Mouse (Mus musculus) ES-Bruce4 (cell line): ENCODE measurements around the gene Egfr. TPM values are rescaled to one million over a fixed set of nuclear protein-coding genes. Genes with fewer than 3 reads are reported as not detected.

ENCODE experiments used
- H3K27ac ChIP-seq: 2 replicates; pipeline ENCODE4 v1.5.1; 2012; ENCODE audit warnings: low read length, inconsistent platforms; ENCODE audit not compliant: insufficient read depth
- H3K27me3 ChIP-seq: 2 replicates; pipeline ENCODE4 v1.6.1; 2012; ENCODE audit warnings: mild to moderate bottlenecking, low read length, inconsistent platforms; ENCODE audit not compliant: control insufficient read depth, poor library complexity, insufficient read depth, severe bottlenecking
- H3K36me3 ChIP-seq: 2 replicates; pipeline ENCODE4 v1.6.1; 2012; ENCODE audit warnings: inconsistent platforms, mild to moderate bottlenecking, low read length, moderate library complexity; ENCODE audit not compliant: control insufficient read depth, poor library complexity, insufficient read depth, severe bottlenecking
- H3K4me1 ChIP-seq: one replicate; pipeline ENCODE4 v1.8.1; 2011; ENCODE audit warnings: low read length; ENCODE audit not compliant: control insufficient read depth, insufficient read depth
- H3K4me3 ChIP-seq: 2 replicates; pipeline ENCODE4 v1.5.1; 2011; ENCODE audit warnings: low read depth, mild to moderate bottlenecking, low read length
- H3K9ac ChIP-seq: 2 replicates; pipeline ENCODE4 v1.6.1; 2012; ENCODE audit warnings: low read depth, mild to moderate bottlenecking, inconsistent platforms; ENCODE audit not compliant: poor library complexity, severe bottlenecking
- H3K9me3 ChIP-seq: replicated peaks from 2 replicates; pipeline ENCODE4 v1.6.1; 2012; ENCODE audit warnings: mild to moderate bottlenecking, low read length, inconsistent platforms; ENCODE audit not compliant: control insufficient read depth, poor library complexity, insufficient read depth, severe bottlenecking
- CTCF ChIP-seq: IDR thresholded peaks from one replicate; pipeline ENCODE4 v1.8.1; 2011; ENCODE audit warnings: low read depth, low read length
- EP300 ChIP-seq: IDR thresholded peaks from 2 replicates; pipeline ENCODE4 v1.6.1; 2011; ENCODE audit warnings: low read depth, low read length; ENCODE audit not compliant: insufficient read depth
- POLR2A ChIP-seq: IDR thresholded peaks from one replicate; pipeline ENCODE4 v1.8.1; 2011; ENCODE audit warnings: low read length; ENCODE audit not compliant: insufficient read depth
- polyA plus RNA-seq: library from polyadenylated mRNA; stranded (reverse); fragments of >200 nt; gene quantifications from 2 replicates; pipeline ENCODE4 v1.2.4, GENCODE M21; 2011; ENCODE audit warnings: low read depth; ENCODE audit not compliant: missing spikeins, insufficient read depth, insufficient read length

Egfr gene
- polyA plus RNA-seq, 1 experiment, result 13.1 TPM

DNA sequence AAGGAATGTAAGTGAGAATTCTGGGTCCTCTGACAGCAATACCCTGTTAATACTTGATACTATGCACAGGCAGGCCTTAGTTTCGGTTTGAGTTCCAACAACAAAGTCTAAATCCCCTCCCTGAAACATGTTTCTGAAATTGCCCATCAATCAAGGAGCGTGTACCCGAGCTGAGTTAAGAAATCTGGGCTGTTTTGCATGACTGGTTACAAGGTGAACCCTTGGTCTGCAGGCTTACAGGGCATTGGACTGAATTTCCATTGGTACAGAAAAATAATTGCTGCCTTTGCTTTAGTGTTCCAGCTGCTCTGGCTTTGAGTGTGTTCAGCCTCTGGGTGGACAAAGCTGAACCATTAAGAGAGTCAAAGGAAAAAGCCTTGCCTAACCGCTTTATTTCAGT lies 129.9 kb downstream of the Egfr start:
- H3K27ac ChIP-seq, result no peak overlapping the region

DNA sequence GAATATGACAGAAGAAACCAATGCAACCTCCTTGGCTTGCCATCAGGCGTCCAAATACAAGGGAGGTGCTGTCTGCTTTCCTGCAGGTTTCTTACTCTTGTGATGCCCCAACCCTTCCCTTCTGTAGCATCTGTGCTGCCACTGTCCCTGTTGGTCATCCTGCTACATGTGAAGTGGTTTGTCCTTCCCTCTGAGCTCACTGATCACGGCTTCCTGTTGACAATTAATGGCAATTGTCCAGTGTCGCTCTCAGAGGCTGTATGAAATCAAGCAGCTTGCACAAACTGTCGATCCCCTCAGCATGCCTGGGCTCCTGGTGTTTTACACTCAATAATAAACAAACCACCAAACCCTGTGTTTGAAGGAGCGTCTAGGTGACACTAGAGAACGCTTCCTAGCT lies 134.1 kb downstream of the Egfr start:
- no peak for TF ChIP-seq POLR2A
- TF ChIP-seq EP300, result no peak
- no peak for TF ChIP-seq CTCF
- H3K27me3 ChIP-seq, result no peaks in the 10 kb centered on the region
- H3K4me3 ChIP-seq, result no peak overlapping the region
- no peaks in the 10 kb centered on the region for H3K4me1 ChIP-seq
- no peaks in the 10 kb centered on the region for H3K36me3 ChIP-seq
- no peak overlapping the region for H3K27ac ChIP-seq
- no peak overlapping the region for H3K9ac ChIP-seq
- H3K9me3 ChIP-seq, result no peaks in the 10 kb centered on the region

More for the DNA sequence above, 129.9 kb downstream of the Egfr start:
- Histone ChIP-seq H3K36me3 (no peaks in the 10 kb centered on the region), H3K9ac (no peak overlapping the region), H3K27me3 (no peaks in the 10 kb centered on the region), H3K9me3 (no peaks in the 10 kb centered on the region), H3K4me1 (no peaks in the 10 kb centered on the region), H3K4me3 (no peak overlapping the region)
- TF ChIP-seq EP300 (no peak), CTCF (no peak)

DNA sequence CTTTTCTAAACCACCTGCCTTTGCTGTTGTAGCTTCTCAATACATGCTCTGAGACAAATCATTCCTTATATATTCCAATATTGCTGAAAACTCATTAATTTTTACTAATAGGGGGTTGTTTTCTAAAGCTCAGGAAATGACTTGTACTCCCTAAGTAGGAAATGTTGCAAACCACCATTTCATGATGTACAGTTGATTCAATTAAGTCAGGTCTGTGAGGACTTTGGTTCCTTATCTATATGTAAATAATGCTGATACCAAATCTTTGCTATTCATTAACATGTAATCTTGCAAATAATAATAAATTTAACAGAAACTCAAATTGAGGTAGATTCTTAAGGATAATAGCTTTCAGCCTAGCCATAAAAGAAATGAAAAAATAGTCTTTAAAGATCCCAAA lies 136.1 kb downstream of the Egfr start:
- Histone ChIP-seq H3K36me3 (no peaks in the 10 kb centered on the region), H3K9ac (no peak overlapping the region), H3K27me3 (no peaks in the 10 kb centered on the region), H3K27ac (no peak overlapping the region), H3K4me1 (no peaks in the 10 kb centered on the region), H3K4me3 (no peak overlapping the region), H3K9me3 (no peaks in the 10 kb centered on the region)
- TF ChIP-seq EP300, result no peak
- TF ChIP-seq CTCF, result no peak
- no peak for TF ChIP-seq POLR2A

DNA sequence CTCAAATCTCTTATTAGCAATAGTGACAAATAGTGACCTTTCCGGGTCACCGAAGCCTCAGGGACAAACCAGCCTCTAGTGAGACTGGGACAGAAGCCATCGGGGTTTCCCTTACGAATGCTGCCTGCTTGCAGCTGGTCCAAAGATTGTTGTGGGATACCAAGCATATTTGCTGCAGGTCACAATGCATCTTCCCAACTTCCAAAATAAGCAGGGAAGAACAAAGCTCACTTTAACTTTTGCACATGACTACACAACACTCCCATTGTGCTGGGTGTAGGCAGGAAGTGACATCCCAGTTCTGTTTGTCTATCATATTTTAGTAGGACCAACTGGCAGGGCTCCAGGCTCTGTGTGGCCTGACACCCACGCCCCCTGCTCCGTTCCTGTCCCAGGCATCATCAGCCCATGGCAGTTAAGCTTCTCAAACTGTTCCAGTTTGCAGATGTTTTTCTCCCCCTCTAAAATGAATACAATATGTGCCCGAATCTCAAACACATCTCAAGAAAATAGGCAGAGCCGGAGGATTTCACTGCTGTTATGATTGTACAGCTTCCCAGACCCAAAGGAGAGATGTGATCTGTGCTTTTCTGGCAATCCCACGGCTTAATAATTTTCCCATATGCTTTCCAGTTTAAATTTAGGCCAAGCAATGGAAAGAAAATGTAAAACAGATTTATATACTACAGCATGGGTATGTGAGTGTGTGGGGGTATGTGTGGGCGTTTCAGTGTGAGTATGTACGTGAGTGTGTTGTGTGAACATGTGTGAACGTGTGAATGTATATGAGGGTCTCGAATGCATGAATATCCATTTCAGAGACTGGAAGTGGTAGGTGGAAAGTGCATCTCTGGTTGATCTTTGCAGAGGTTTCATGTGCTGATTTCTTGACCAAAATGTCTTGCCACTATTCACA lies 143.7 kb downstream of the Egfr start:
- TF ChIP-seq CTCF (no peak), POLR2A (no peak), EP300 (no peak)
- no peak overlapping the region for H3K27ac ChIP-seq

DNA sequence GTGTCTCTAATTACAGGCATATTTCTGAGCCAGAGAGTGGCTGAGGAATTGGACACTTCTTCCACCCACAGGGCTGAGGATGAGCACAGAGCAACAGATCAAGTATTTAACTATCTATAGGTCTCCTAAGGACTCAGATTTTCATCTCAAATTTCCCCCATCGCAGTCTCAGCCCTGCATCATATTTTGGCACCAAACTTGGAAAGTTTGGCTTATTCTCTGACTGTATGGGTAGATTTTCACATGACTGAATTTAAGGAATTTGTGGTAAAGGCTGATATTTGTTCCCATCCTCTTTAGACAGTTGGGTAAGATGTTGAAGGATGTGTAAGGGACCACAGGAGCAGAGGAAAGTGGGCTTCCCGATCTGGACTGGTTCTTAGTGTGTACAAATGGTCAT lies 145.7 kb downstream of the Egfr start:
- H3K27me3 ChIP-seq, result no peaks in the 10 kb centered on the region
- H3K9ac ChIP-seq, result no peak overlapping the region
- no peaks in the 10 kb centered on the region for H3K4me1 ChIP-seq
- no peak overlapping the region for H3K27ac ChIP-seq
- no peak overlapping the region for H3K4me3 ChIP-seq
- no peaks in the 10 kb centered on the region for H3K36me3 ChIP-seq
- H3K9me3 ChIP-seq, result no peaks in the 10 kb centered on the region
- TF ChIP-seq POLR2A (no peak), EP300 (no peak)

More for the DNA sequence above, 143.7 kb downstream of the Egfr start:
- no peaks in the 10 kb centered on the region for H3K27me3 ChIP-seq
- H3K36me3 ChIP-seq, result no peaks in the 10 kb centered on the region
- no peak overlapping the region for H3K9ac ChIP-seq
- no peaks in the 10 kb centered on the region for H3K9me3 ChIP-seq
- no peak overlapping the region for H3K4me3 ChIP-seq
- no peaks in the 10 kb centered on the region for H3K4me1 ChIP-seq

DNA sequence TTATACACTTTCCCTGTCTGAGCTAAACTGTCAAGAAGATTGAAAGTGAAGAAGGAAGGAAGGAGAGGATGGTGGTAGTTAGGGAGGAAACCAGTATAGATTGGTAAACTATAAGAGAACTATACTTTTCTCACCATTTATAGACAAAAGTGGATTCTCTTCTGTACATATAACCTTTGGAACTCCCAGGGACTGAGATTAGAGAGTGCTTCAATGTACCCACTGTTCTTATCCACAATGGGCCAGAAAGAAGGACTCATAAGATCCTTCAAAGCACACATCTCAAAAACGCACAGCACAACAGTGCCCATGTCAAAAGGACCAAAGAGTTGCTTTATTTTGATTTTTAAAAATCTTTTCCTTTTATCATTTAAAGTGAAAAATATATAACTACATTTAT lies 148.2 kb downstream of the Egfr start:
- Histone ChIP-seq H3K4me1 (no peaks in the 10 kb centered on the region), H3K9me3 (no peaks in the 10 kb centered on the region), H3K27ac (no peak overlapping the region), H3K4me3 (no peak overlapping the region), H3K27me3 (no peaks in the 10 kb centered on the region), H3K9ac (no peak overlapping the region), H3K36me3 (no peaks in the 10 kb centered on the region)
- TF ChIP-seq POLR2A (no peak), EP300 (no peak), CTCF (no peak)
